Comparison of ENCODE assay signal across 8 mouse cellular contexts in genomic region chr19:46044271-46044992, GRCm38 (mm10). TPM values are rescaled to one million over a fixed set of nuclear protein-coding genes. Genes with fewer than 3 reads are reported as not detected.
DNase-seq lines count a peak whose midpoint lies in the region; ATAC-seq and TF ChIP-seq lines count a peak whose summit lies in the region.

Pprc1 (plus strand) TSS chr19:46044886.

- peak within 1 kb of the TSS; percentile 89 for H3K9ac ChIP-seq in MEL (ENCODE audit: control insufficient read depth, low read depth, low read length, poor library complexity, severe bottlenecking)
- peak within 1 kb of the TSS; percentile 98 for H3K9ac ChIP-seq in intestine, embryonic 16.5 days (ENCODE audit: low read depth, low read length)
- H3K9ac ChIP-seq in limb, embryonic 15.5 days = peak within 1 kb of the TSS; percentile 97
- H3K9ac ChIP-seq in neural tube, embryonic 13.5 days = peak within 1 kb of the TSS; percentile 99

- TF ChIP-seq EP300 in MEL (IDR thresholded peaks at IDR 0.05; ENCODE audit: low read depth in 1 of 2, low read length in 2 of 2) = no peak

- H3K9me3 ChIP-seq in MEL (replicated peaks; ENCODE audit: insufficient read depth, low read length) = no peaks in the 10 kb centered on the region
- H3K9me3 ChIP-seq in intestine, embryonic 16.5 days (ENCODE audit: control insufficient read depth, low read length) = no peaks in the 10 kb centered on the region
- no peaks in the 10 kb centered on the region for H3K9me3 ChIP-seq in limb, embryonic 15.5 days
- H3K9me3 ChIP-seq in neural tube, embryonic 13.5 days = no peaks in the 10 kb centered on the region

- TF ChIP-seq POLR2A in MEL (IDR thresholded peaks at IDR 0.05; ENCODE audit: control insufficient read depth in 1 of 2, insufficient read depth in 1 of 2, low read depth in 1 of 2, low read length in 2 of 2, poor library complexity in 1 of 2) = no peak; a peak in 1 of 4 replicates

- peak within 1 kb of the TSS; percentile 87 for H3K4me2 ChIP-seq in intestine, embryonic 16.5 days (ENCODE audit: low read depth, low read length)
- H3K4me2 ChIP-seq in limb, embryonic 15.5 days = peak within 1 kb of the TSS; percentile 82
- peak within 1 kb of the TSS; percentile 100 for H3K4me2 ChIP-seq in neural tube, embryonic 13.5 days

- TF ChIP-seq CTCF in MEL (IDR thresholded peaks at IDR 0.05 in 2 of 3, conservative IDR thresholded peaks at IDR 0.05 in 1 of 3; ENCODE audit: control insufficient read depth in 1 of 3, insufficient read depth in 1 of 3, low read depth in 2 of 3, low read length in 3 of 3, poor library complexity in 1 of 3, severe bottlenecking in 1 of 3) = no peak

- peaks cover 0 to 34% of the 10 kb centered on the region in 2 experiments; a peak in 2 of 4 replicates for H3K36me3 ChIP-seq in MEL (ENCODE audit: control insufficient read depth in 1 of 2, insufficient read depth in 2 of 2, low read length in 2 of 2)
- H3K36me3 ChIP-seq in intestine, embryonic 16.5 days (ENCODE audit: control insufficient read depth, insufficient read depth, low read length) = no peaks in the 10 kb centered on the region
- no peaks in the 10 kb centered on the region for H3K36me3 ChIP-seq in limb, embryonic 15.5 days
- H3K36me3 ChIP-seq in neural tube, embryonic 13.5 days = no peaks in the 10 kb centered on the region

- H3K4me1 ChIP-seq in MEL (ENCODE audit: control insufficient read depth in 1 of 2, insufficient read depth in 2 of 2, low read length in 2 of 2) = peaks cover 25 to 43% of the 10 kb centered on the region in 2 experiments
- peaks cover 47% of the 10 kb centered on the region for H3K4me1 ChIP-seq in intestine, embryonic 16.5 days (ENCODE audit: control insufficient read depth, insufficient read depth, low read length)
- peaks cover 61% of the 10 kb centered on the region for H3K4me1 ChIP-seq in limb, embryonic 15.5 days
- H3K4me1 ChIP-seq in neural tube, embryonic 13.5 days (replicated peaks) = peaks cover 63% of the 10 kb centered on the region

- no peaks in the 10 kb centered on the region for H3K27me3 ChIP-seq in MEL (ENCODE audit: control insufficient read depth in 1 of 2, insufficient read depth in 2 of 2, low read length in 2 of 2)
- no peaks in the 10 kb centered on the region for H3K27me3 ChIP-seq in intestine, embryonic 16.5 days (replicated peaks; ENCODE audit: control insufficient read depth, insufficient read depth, low read length)
- H3K27me3 ChIP-seq in limb, embryonic 15.5 days = no peaks in the 10 kb centered on the region
- H3K27me3 ChIP-seq in neural tube, embryonic 13.5 days = no peaks in the 10 kb centered on the region

- no peak for ATAC-seq in intestine, embryonic 16.5 days
- ATAC-seq in limb, embryonic 15.5 days (ENCODE audit: insufficient number of reproducible peaks, low FRiP score, low TSS enrichment, low read depth) = peak; percentile 8; the same call in 1 of the 2 replicates
- peak; percentile 3; the same call in 1 of the 2 replicates for ATAC-seq in neural tube, embryonic 13.5 days (ENCODE audit: low read depth)

- peak; percentile 91 for DNase-seq in 3T3-L1 (ENCODE audit: low read depth, low spot score)
- peak; percentile 87 for DNase-seq in MEL (ENCODE audit: low read depth, low spot score)
- DNase-seq in embryo, embryonic 10 days (ENCODE audit: low spot score) = peak; percentile 39
- no peak for DNase-seq in gonadal fat pad, adult 2 months (ENCODE audit: low read depth)
- no peak for DNase-seq in urinary bladder, postnatal 4 days (ENCODE audit: low spot score in 2 of 2)

- peak within 1 kb of the TSS; percentile 76 to 95 for H3K4me3 ChIP-seq in MEL (ENCODE audit: control insufficient read depth in 1 of 2, insufficient read depth in 1 of 2, low read depth in 2 of 2, low read length in 2 of 2)
- peak within 1 kb of the TSS; percentile 97 for H3K4me3 ChIP-seq in intestine, embryonic 16.5 days (ENCODE audit: low read length)
- peak within 1 kb of the TSS; percentile 96 for H3K4me3 ChIP-seq in limb, embryonic 15.5 days
- H3K4me3 ChIP-seq in neural tube, embryonic 13.5 days = peak within 1 kb of the TSS; percentile 95

- peak within 1 kb of the TSS; percentile 61 for H3K27ac ChIP-seq in MEL (ENCODE audit: control insufficient read depth, low read depth, low read length)
- peak within 1 kb of the TSS; percentile 98 for H3K27ac ChIP-seq in intestine, embryonic 16.5 days (ENCODE audit: low read length)
- peak within 1 kb of the TSS; percentile 99 for H3K27ac ChIP-seq in limb, embryonic 15.5 days
- H3K27ac ChIP-seq in neural tube, embryonic 13.5 days (replicated peaks) = peak within 1 kb of the TSS; percentile 99

- no peak for TF ChIP-seq RAD21 in MEL (IDR thresholded peaks at IDR 0.05; ENCODE audit: low read depth, low read length)

- WGBS in intestine, embryonic 16.5 days = 0% methylated on average over 28 of the region's 34 CpGs
- under 1% methylated on average over 32 of the region's 34 CpGs for WGBS in limb, embryonic 15.5 days
- under 1% methylated on average over 34 of the region's 34 CpGs for WGBS in neural tube, embryonic 13.5 days

- peaks cover 54% of the 10 kb centered on the region for H3K79me2 ChIP-seq in MEL (ENCODE audit: control insufficient read depth, insufficient read depth, low read length, poor library complexity)

TF ChIP-seq in MEL, 35 proteins besides CTCF, POLR2A, EP300 and RAD21:
- TF ChIP-seq MAZ (IDR thresholded peaks at IDR 0.05; ENCODE audit: low read depth, low read length) (peak; percentile 91; the same call in 1 of the 2 replicates), TBP (IDR thresholded peaks at IDR 0.05; ENCODE audit: low read depth, low read length) (peak; percentile 49; the same call in 1 of the 2 replicates), MYB (IDR thresholded peaks at IDR 0.05; ENCODE audit: low read depth, low read length) (no peak)

RNA-seq across cellular contexts. Expression of gene Pprc1, which starts in this region (rescaled TPM):
- 39.3 and 41.9 TPM in 2 replicates for total RNA-seq in MEL (2012; rRNA removed)
- 100 to 1,000 TPM in 1 of 2 experiments, 10 to 100 TPM in 1; 27.8 to 135 TPM for polyA plus RNA-seq in MEL (2012; ENCODE audit: insufficient read depth in 1 of 2, insufficient read length in 2 of 2, low read depth in 1 of 2, low replicate concordance in 2 of 2, missing spikeins in 1 of 2)
- 12.0 and 14.3 TPM in 2 replicates for polyA plus RNA-seq in gonadal fat pad, adult 2 months (2012; rRNA removed)
- polyA plus RNA-seq in intestine, embryonic 16.5 days (2015; fragmentation: Nextera tagmentation; extraction: Ambion mirVana) = 23.4 and 27.5 TPM in 2 replicates
- 36.8 and 37.0 TPM in 2 replicates for polyA plus RNA-seq in limb, embryonic 15.5 days (2015; fragmentation: Nextera tagmentation; extraction: Ambion mirVana)
- 17.1 and 25.1 TPM in 2 replicates for polyA plus RNA-seq in neural tube, embryonic 13.5 days (2015; fragmentation: Nextera tagmentation; extraction: Ambion mirVana)

Comparison
In these comparisons a context has a peak if more than half of its experiments do, and no peak if none do; other contexts are left out.
1. DNase-seq: peak in 3T3-L1 (single experiment), MEL (single experiment) and embryo, embryonic 10 days (single experiment); none in gonadal fat pad, adult 2 months (single experiment) and urinary bladder, postnatal 4 days (0 of 2).
2. Peak in every context shown above with its lines, with median percentiles within 50 percentile points of each other: H3K27ac ChIP-seq, H3K4me3 ChIP-seq, H3K9ac ChIP-seq and H3K4me2 ChIP-seq.